Mouse (Mus musculus) liver, embryonic 12.5 days (tissue): Measurements from ENCODE around the gene Hist1h2bp. TPM values are rescaled to one million over a fixed set of nuclear protein-coding genes. Genes with fewer than 3 reads are reported as not detected.
A peak's percentile ranks its signal among the peaks of the same experiment; 100 is the strongest.
"Not testable (repeated sequence)": the region's sequence is repeated elsewhere in the genome, so short reads cannot be mapped to it uniquely, and the experiment has no call there.

Experiments used
- ATAC-seq: fragments of 200-750 bp; cut with Nextera tagmentation; 2 replicates; pipeline ENCODE4 v1.8.0; 2017; ENCODE audit warnings: moderate number of reproducible peaks, mild to moderate bottlenecking, moderate library complexity
- H3K27ac ChIP-seq: fragments of 300-500 bp; sonication (generic); 2 replicates; pipeline ENCODE4 v1.5.1; 2016; ENCODE audit warnings: mild to moderate bottlenecking
- H3K27me3 ChIP-seq: fragments of 300-500 bp; sonication (generic); replicated peaks from 2 replicates; pipeline ENCODE4 v1.6.1; 2016; ENCODE audit warnings: mild to moderate bottlenecking, moderate library complexity
- H3K36me3 ChIP-seq: fragments of 300-500 bp; sonication (generic); 2 replicates; pipeline ENCODE4 v1.6.1; 2016; ENCODE audit warnings: mild to moderate bottlenecking, moderate library complexity
- H3K4me1 ChIP-seq: fragments of 300-500 bp; sonication (generic); 2 replicates; pipeline ENCODE4 v1.6.1; 2016
- H3K4me2 ChIP-seq: fragments of 300-500 bp; sonication (generic); 2 replicates; pipeline ENCODE4 v1.6.1; 2016; ENCODE audit warnings: mild to moderate bottlenecking, moderate library complexity
- H3K4me3 ChIP-seq: fragments of 300-500 bp; sonication (generic); 2 replicates; pipeline ENCODE4 v1.5.1; 2016; ENCODE audit warnings: mild to moderate bottlenecking, moderate library complexity
- H3K9ac ChIP-seq: fragments of 300-500 bp; sonication (generic); 2 replicates; pipeline ENCODE4 v1.6.1; 2016; ENCODE audit warnings: mild to moderate bottlenecking, moderate library complexity
- H3K9me3 ChIP-seq: fragments of 300-500 bp; sonication (generic); replicated peaks from 2 replicates; pipeline ENCODE4 v1.6.1; 2016; ENCODE audit warnings: mild to moderate bottlenecking, moderate library complexity
- whole genome bisulfite sequencing: fragments of 180-500 bp; shearing (Covaris S2); methylation state at CpG from one replicate; pipeline ENCODE4 v1.1.7; 2016; ENCODE audit not compliant: insufficient replicate concordance; 5-methylcytosine and 5-hydroxymethylcytosine counted together
- polyA plus RNA-seq: library from polyadenylated mRNA; unstranded; fragments of >200 nt; fragmentation: Nextera tagmentation; extraction: Ambion mirVana; gene quantifications from 2 replicates; pipeline ENCODE4 v1.2.1, GENCODE M21; 2016

Hist1h2bp gene
- polyA plus RNA-seq, 1 experiment from 2014 or later: 3.6 TPM

GRCm38 (mm10) chr13:21787760-21788593 lies 716 bp downstream of the Hist1h2bp start:
- peaks cover 58% of the 10 kb centered on the region for H3K4me1 ChIP-seq
- peak overlapping the region; percentile 100 for H3K27ac ChIP-seq
- H3K27me3 ChIP-seq: no peaks in the 10 kb centered on the region
- no peaks in the 10 kb centered on the region for H3K9me3 ChIP-seq
- H3K4me2 ChIP-seq: peak overlapping the region; percentile 67
- H3K9ac ChIP-seq: peak overlapping the region; percentile 78
- 22% methylated on average over 14 of the region's 21 CpGs for WGBS
- ATAC-seq: peak; percentile 17
- no peaks in the 10 kb centered on the region for H3K36me3 ChIP-seq
- H3K4me3 ChIP-seq: peak overlapping the region; percentile 54

- Histone ChIP-seq H3K27me3 (no peaks in the 10 kb centered on the region), H3K9ac (0 out of 2 replicates have a peak overlapping the region, but pooled peaks have one; percentile 78), H3K4me1 (peaks cover 46% of the 10 kb centered on the region), H3K27ac (peak overlapping the region; percentile 100; the same call in 1 of the 2 replicates), H3K4me3 (no peak overlapping the region), H3K4me2 (peak overlapping the region; percentile 67; the same call in 1 of the 2 replicates), H3K9me3 (no peaks in the 10 kb centered on the region), H3K36me3 (no peaks in the 10 kb centered on the region)
- 49% methylated on average over 6 of the region's 6 CpGs for WGBS
- no peak for ATAC-seq
Measured at GRCm38 (mm10) chr13:21789925-21790324, 2.7 kb downstream of the Hist1h2bp start.

- no peak for ATAC-seq
- Histone ChIP-seq H3K27me3 (no peaks in the 10 kb centered on the region), H3K27ac (peak overlapping the region; percentile 51; the same call in 1 of the 2 replicates), H3K9me3 (no peaks in the 10 kb centered on the region), H3K4me2 (peak overlapping the region; percentile 54), H3K4me3 (no peak overlapping the region; the same call in 1 of the 2 replicates), H3K36me3 (no peaks in the 10 kb centered on the region), H3K4me1 (peaks cover 38% of the 10 kb centered on the region), H3K9ac (peak overlapping the region; percentile 52)
- 29% methylated on average over 18 of the region's 18 CpGs for WGBS
Measured at GRCm38 (mm10) chr13:21790601-21791283, 3.5 kb downstream of the Hist1h2bp start.

- H3K27me3 ChIP-seq: no peaks in the 10 kb centered on the region
- WGBS: 82% methylated on average over 7 of the region's 7 CpGs
- H3K4me1 ChIP-seq: peaks cover 8% of the 10 kb centered on the region
- no peak overlapping the region for H3K4me3 ChIP-seq
- no peak for ATAC-seq
- H3K4me2 ChIP-seq: no peak overlapping the region
- no peak overlapping the region for H3K27ac ChIP-seq
- no peaks in the 10 kb centered on the region for H3K9me3 ChIP-seq
- no peak overlapping the region for H3K9ac ChIP-seq
- no peaks in the 10 kb centered on the region for H3K36me3 ChIP-seq
Measured at GRCm38 (mm10) chr13:21795584-21795983, 8.3 kb downstream of the Hist1h2bp start.

GRCm38 (mm10) chr13:21797163-21797562 lies 9.9 kb downstream of the Hist1h2bp start:
- peak; percentile 83 for ATAC-seq
- not testable (repeated sequence) for H3K9ac ChIP-seq, H3K27me3 ChIP-seq, H3K36me3 ChIP-seq, H3K4me3 ChIP-seq, H3K4me1 ChIP-seq, H3K4me2 ChIP-seq, H3K9me3 ChIP-seq, H3K27ac ChIP-seq

- not testable (repeated sequence) for H3K27ac ChIP-seq, H3K9ac ChIP-seq, H3K4me2 ChIP-seq, H3K4me3 ChIP-seq, H3K36me3 ChIP-seq, H3K27me3 ChIP-seq, H3K9me3 ChIP-seq, H3K4me1 ChIP-seq
- peak; percentile 70 for ATAC-seq
- WGBS: no CpG with 5 or more reads among the region's 4 CpGs
Measured at GRCm38 (mm10) chr13:21803058-21803457, 15.8 kb downstream of the Hist1h2bp start.

GRCm38 (mm10) chr13:21810073-21810472 lies 22.8 kb downstream of the Hist1h2bp start, which contains the start of the genes Hist1h2bq and Hist1h2ao:
Hist1h2bq (minus strand) TSS chr13:21810197.
Hist1h2ao (plus strand) TSS chr13:21810465.
- not testable (repeated sequence) for H3K27me3 ChIP-seq, H3K9me3 ChIP-seq, H3K27ac ChIP-seq, H3K4me2 ChIP-seq, H3K4me3 ChIP-seq, H3K4me1 ChIP-seq, H3K36me3 ChIP-seq, H3K9ac ChIP-seq
- no CpG with 5 or more reads among the region's 23 CpGs for WGBS
- ATAC-seq: peak; percentile 89

GRCm38 (mm10) chr13:21811074-21811473 lies 23.8 kb downstream of the Hist1h2bp start:
- H3K4me2 ChIP-seq, H3K9ac ChIP-seq, H3K4me3 ChIP-seq, ATAC-seq, H3K9me3 ChIP-seq, H3K36me3 ChIP-seq, H3K27me3 ChIP-seq, H3K27ac ChIP-seq, H3K4me1 ChIP-seq: not testable (repeated sequence)
- WGBS: no CpG with 5 or more reads among the region's 8 CpGs

GRCm38 (mm10) chr13:21811539-21811938 lies 24.3 kb downstream of the Hist1h2bp start, which contains the start of gene Hist1h4m:
Hist1h4m (plus strand) TSS chr13:21811746.
- H3K9ac ChIP-seq: peak within 1 kb of the TSS; percentile 59
- not testable (repeated sequence) for H3K9me3 ChIP-seq, H3K36me3 ChIP-seq, H3K27me3 ChIP-seq, H3K4me1 ChIP-seq
- H3K4me2 ChIP-seq: peak within 1 kb of the TSS; percentile 51
- H3K27ac ChIP-seq: peak within 1 kb of the TSS; percentile 88
- ATAC-seq: peak; percentile 17
- H3K4me3 ChIP-seq: peak within 1 kb of the TSS; percentile 28
- no CpG with 5 or more reads among the region's 24 CpGs for WGBS

GRCm38 (mm10) chr13:21812092-21812491 lies 24.8 kb downstream of the Hist1h2bp start:
- not testable (repeated sequence) for H3K36me3 ChIP-seq, H3K4me1 ChIP-seq, H3K9me3 ChIP-seq, H3K27me3 ChIP-seq
- peak; percentile 65 for ATAC-seq
- Histone ChIP-seq H3K9ac (peak overlapping the region; percentile 59), H3K4me2 (peak overlapping the region; percentile 51), H3K27ac (peak overlapping the region; percentile 88), H3K4me3 (peak overlapping the region; percentile 28)
- WGBS: under 1% methylated on average over 14 of the region's 14 CpGs

- not testable (repeated sequence) for H3K9me3 ChIP-seq, H3K4me2 ChIP-seq, H3K27me3 ChIP-seq, H3K27ac ChIP-seq, H3K36me3 ChIP-seq, H3K9ac ChIP-seq, H3K4me3 ChIP-seq, H3K4me1 ChIP-seq
- WGBS: 73% methylated on average over 6 of the region's 16 CpGs
- ATAC-seq: peak; percentile 57; the same call in 1 of the 2 replicates
Measured at GRCm38 (mm10) chr13:21820082-21820890, 33.0 kb downstream of the Hist1h2bp start.
